Mouse (Mus musculus) stomach, embryonic 14.5 days (tissue): Measurements from ENCODE around the gene Elmsan1. TPM values are rescaled to one million over a fixed set of nuclear protein-coding genes. Genes with fewer than 3 reads are reported as not detected.

Experiments used
- ATAC-seq: fragments of 200-750 bp; cut with Nextera tagmentation; 2 replicates; pipeline ENCODE4 v1.8.0; 2017; ENCODE audit warnings: low read depth, moderate TSS enrichment; ENCODE audit not compliant: insufficient number of reproducible peaks, insufficient read depth, low FRiP score
- H3K27ac ChIP-seq: fragments of 300-500 bp; sonication (generic); 2 replicates; pipeline ENCODE4 v1.5.1; 2014; ENCODE audit warnings: mild to moderate bottlenecking, low read length, moderate library complexity, mixed read lengths
- H3K27me3 ChIP-seq: fragments of 300-500 bp; sonication (generic); 2 replicates; pipeline ENCODE4 v1.6.1; 2014; ENCODE audit warnings: low read length, control low read depth, mixed read lengths; ENCODE audit not compliant: control insufficient read depth, insufficient read depth
- H3K36me3 ChIP-seq: fragments of 300-500 bp; sonication (generic); 2 replicates; pipeline ENCODE4 v1.6.1; 2014; ENCODE audit warnings: mild to moderate bottlenecking, control low read depth, low read length, moderate library complexity, mixed read lengths; ENCODE audit not compliant: control insufficient read depth, insufficient read depth
- H3K4me1 ChIP-seq: fragments of 300-500 bp; sonication (generic); 2 replicates; pipeline ENCODE4 v1.6.1; 2014; ENCODE audit warnings: low read length, control low read depth, mixed read lengths; ENCODE audit not compliant: control insufficient read depth, insufficient read depth
- H3K4me2 ChIP-seq: fragments of 300-500 bp; sonication (generic); replicated peaks from 2 replicates; pipeline ENCODE4 v1.6.1; 2014; ENCODE audit warnings: low read depth, low read length, control low read depth
- H3K4me3 ChIP-seq: fragments of 300-500 bp; sonication (generic); 2 replicates; pipeline ENCODE4 v1.5.1; 2014; ENCODE audit warnings: low read depth, low read length, control low read depth
- H3K9ac ChIP-seq: fragments of 300-500 bp; sonication (generic); replicated peaks from 2 replicates; pipeline ENCODE4 v1.6.1; 2014; ENCODE audit warnings: low read depth, mild to moderate bottlenecking, control low read depth, low read length, moderate library complexity, mixed read lengths
- H3K9me3 ChIP-seq: fragments of 300-500 bp; sonication (generic); 2 replicates; pipeline ENCODE4 v1.6.1; 2016; ENCODE audit warnings: low read depth, low read length, control low read depth; ENCODE audit not compliant: control insufficient read depth
- whole genome bisulfite sequencing: fragments of 180-500 bp; shearing (Covaris S2); extraction: QIAGEN DNeasy Blood & Tissue Kit; methylation state at CpG from one replicate; pipeline ENCODE4 v1.1.7; 2014; 5-methylcytosine and 5-hydroxymethylcytosine counted together
- polyA plus RNA-seq: library from polyadenylated mRNA; unstranded; fragments of >200 nt; fragmentation: Nextera tagmentation; extraction: Ambion mirVana; gene quantifications from 2 replicates; pipeline ENCODE4 v1.2.1, GENCODE M21; 2014

The Elmsan1 gene
- polyA plus RNA-seq, 1 experiment from 2014 or later: 10.2 TPM

GRCm38 (mm10) chr12:84186536-84186935 is 32.1 kb downstream of the Elmsan1 start:
- Histone ChIP-seq H3K4me1 (peaks cover 71% of the 10 kb centered on the region), H3K4me2 (no peak overlapping the region), H3K9ac (no peak overlapping the region), H3K27ac (peak overlapping the region; percentile 21; the same call in 1 of the 2 replicates), H3K4me3 (no peak overlapping the region), H3K9me3 (no peaks in the 10 kb centered on the region), H3K36me3 (no peaks in the 10 kb centered on the region), H3K27me3 (no peaks in the 10 kb centered on the region)
- ATAC-seq: no peak
- 89% methylated on average over 3 of the region's 3 CpGs for WGBS

- 59% methylated on average over 6 of the region's 6 CpGs for WGBS
- Histone ChIP-seq H3K27ac (no peak overlapping the region; the same call in 1 of the 2 replicates), H3K36me3 (no peaks in the 10 kb centered on the region), H3K9ac (no peak overlapping the region), H3K4me3 (no peak overlapping the region), H3K4me2 (no peak overlapping the region), H3K27me3 (no peaks in the 10 kb centered on the region), H3K4me1 (peaks cover 71% of the 10 kb centered on the region), H3K9me3 (no peaks in the 10 kb centered on the region)
- no peak for ATAC-seq
Measured at GRCm38 (mm10) chr12:84185547-84185946, 33.1 kb downstream of the Elmsan1 start.

- Histone ChIP-seq H3K4me2 (no peak overlapping the region), H3K9ac (no peak overlapping the region), H3K27me3 (no peaks in the 10 kb centered on the region), H3K4me1 (peaks cover 71% of the 10 kb centered on the region), H3K9me3 (no peaks in the 10 kb centered on the region), H3K27ac (no peak overlapping the region), H3K4me3 (no peak overlapping the region), H3K36me3 (no peaks in the 10 kb centered on the region)
- WGBS: 85% methylated on average over 5 of the region's 5 CpGs
- no peak for ATAC-seq
Measured at GRCm38 (mm10) chr12:84184979-84185378, 33.7 kb downstream of the Elmsan1 start.

GRCm38 (mm10) chr12:84181999-84182398 is 36.7 kb downstream of the Elmsan1 start:
- H3K9me3 ChIP-seq: no peaks in the 10 kb centered on the region
- no peak for ATAC-seq
- no peak overlapping the region for H3K4me3 ChIP-seq
- H3K9ac ChIP-seq: no peak overlapping the region
- H3K4me2 ChIP-seq: no peak overlapping the region
- H3K4me1 ChIP-seq: peaks cover 68% of the 10 kb centered on the region
- no peaks in the 10 kb centered on the region for H3K27me3 ChIP-seq
- no peak overlapping the region; the same call in 1 of the 2 replicates for H3K27ac ChIP-seq
- H3K36me3 ChIP-seq: no peaks in the 10 kb centered on the region
- 70% methylated on average over 6 of the region's 6 CpGs for WGBS

- Histone ChIP-seq H3K4me1 (peaks cover 69% of the 10 kb centered on the region), H3K27me3 (no peaks in the 10 kb centered on the region), H3K4me2 (0 out of 2 replicates have a peak overlapping the region, but pooled peaks have one; percentile 4), H3K9me3 (no peaks in the 10 kb centered on the region), H3K27ac (peak overlapping the region; percentile 69; the same call in 1 of the 2 replicates), H3K36me3 (no peaks in the 10 kb centered on the region), H3K9ac (no peak overlapping the region), H3K4me3 (no peak overlapping the region)
- peak; percentile 67 for ATAC-seq
- WGBS: 48% methylated on average over 8 of the region's 8 CpGs
Measured at GRCm38 (mm10) chr12:84180701-84181435, 37.8 kb downstream of the Elmsan1 start.

DNA sequence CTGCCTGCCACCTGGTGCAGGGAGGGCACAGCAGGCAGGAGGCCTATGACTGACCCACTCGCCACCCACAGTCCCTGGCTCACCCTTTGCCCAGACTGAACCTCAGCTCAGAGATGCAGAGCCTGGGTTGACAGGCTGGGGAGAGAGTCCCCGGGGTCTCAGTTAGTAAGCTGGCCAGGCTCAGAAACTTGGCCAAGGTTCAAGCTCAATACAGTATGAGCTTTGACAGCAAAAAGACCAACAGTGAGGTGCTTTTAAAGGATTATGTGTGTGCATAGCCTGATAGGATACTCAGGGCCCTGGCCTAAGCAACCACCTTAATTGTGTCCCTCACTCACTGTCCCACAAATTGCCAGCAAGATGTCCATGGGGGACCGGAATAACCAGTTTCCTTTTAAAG is 38.6 kb downstream of the Elmsan1 start:
- no peaks in the 10 kb centered on the region for H3K27me3 ChIP-seq
- no peak overlapping the region for H3K4me2 ChIP-seq
- H3K36me3 ChIP-seq: no peaks in the 10 kb centered on the region
- peaks cover 69% of the 10 kb centered on the region for H3K4me1 ChIP-seq
- no peaks in the 10 kb centered on the region for H3K9me3 ChIP-seq
- no peak overlapping the region for H3K4me3 ChIP-seq
- H3K27ac ChIP-seq: peak overlapping the region; percentile 69; the same call in 1 of the 2 replicates
- no peak overlapping the region; the same call in 1 of the 2 replicates for H3K9ac ChIP-seq
- no peak for ATAC-seq
- 43% methylated on average over 3 of the region's 3 CpGs for WGBS

DNA sequence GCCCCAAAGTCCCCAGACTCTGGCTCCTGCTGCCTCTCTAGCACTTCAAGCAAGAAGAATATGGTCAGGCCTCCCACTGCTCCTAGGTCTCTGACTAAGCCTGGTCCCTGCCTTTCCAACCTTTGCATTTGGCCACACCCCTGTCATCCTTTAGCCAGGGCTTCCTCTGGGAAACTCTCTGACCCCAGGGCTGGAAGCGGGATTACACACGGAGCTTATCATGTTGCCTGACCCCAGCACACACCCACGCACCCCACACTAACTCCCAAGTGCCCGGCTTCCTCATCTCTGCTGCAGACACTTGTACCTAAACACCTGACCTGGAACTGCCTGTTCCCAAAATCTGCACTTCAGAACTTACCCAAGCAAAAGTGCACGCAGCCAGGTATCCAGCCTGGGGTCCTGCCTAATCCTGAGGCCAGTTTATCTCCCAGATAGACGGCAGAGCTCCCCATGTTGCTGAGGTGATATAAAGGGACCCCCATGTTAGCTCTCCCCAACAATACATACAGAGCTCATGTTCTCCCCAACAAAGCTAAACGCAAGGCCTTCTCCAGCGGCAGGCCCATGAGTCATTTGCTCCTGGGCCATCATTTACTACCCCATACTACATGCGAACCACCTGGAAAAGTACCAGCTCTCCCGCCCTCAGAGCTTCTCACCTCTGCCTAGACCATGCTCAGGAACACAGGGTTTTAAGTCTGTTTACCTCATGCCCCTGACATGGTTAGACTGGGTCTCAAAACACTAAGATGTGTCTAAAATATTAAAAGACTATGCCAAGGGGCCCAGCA is 39.8 kb downstream of the Elmsan1 start:
- H3K9ac ChIP-seq: no peak overlapping the region
- H3K4me2 ChIP-seq: no peak overlapping the region
- H3K27ac ChIP-seq: no peak overlapping the region
- H3K4me1 ChIP-seq: peaks cover 77% of the 10 kb centered on the region
- H3K4me3 ChIP-seq: no peak overlapping the region
- WGBS: 57% methylated on average over 10 of the region's 10 CpGs
- no peaks in the 10 kb centered on the region for H3K27me3 ChIP-seq
- ATAC-seq: no peak
- no peaks in the 10 kb centered on the region for H3K9me3 ChIP-seq
- H3K36me3 ChIP-seq: no peaks in the 10 kb centered on the region

- Histone ChIP-seq H3K4me1 (peaks cover 79% of the 10 kb centered on the region), H3K9ac (no peak overlapping the region), H3K4me3 (no peak overlapping the region), H3K36me3 (peaks cover 7% of the 10 kb centered on the region), H3K4me2 (no peak overlapping the region), H3K27me3 (no peaks in the 10 kb centered on the region), H3K9me3 (no peaks in the 10 kb centered on the region), H3K27ac (peak overlapping the region; percentile 99; the same call in 1 of the 2 replicates)
- no peak for ATAC-seq
- 58% methylated on average over 1 of the region's 1 CpGs for WGBS
Measured at GRCm38 (mm10) chr12:84178052-84178451, 40.6 kb downstream of the Elmsan1 start.
